In genomic region chr13:49147858-49148226, GRCm38 (mm10) we compare ENCODE assay signal across 9 mouse cellular contexts. TPM values are rescaled to one million over a fixed set of nuclear protein-coding genes. Genes with fewer than 3 reads are reported as not detected.
DNase-seq lines count a peak whose midpoint lies in the region; ATAC-seq and TF ChIP-seq lines count a peak whose summit lies in the region.
"Had no signal": no experiment of that assay in that cellular context is flagged by ENCODE, and none has a peak within 500 bp of the region (broad histone marks: within the 10 kb centered on the region; RNA-seq: fewer than 3 reads in every experiment).

TSS of gene Wnk2 (minus strand) at chr13:49148014.

- H3K27ac ChIP-seq in hindbrain, postnatal 0 days: peak within 1 kb of the TSS; percentile 87
- peak within 1 kb of the TSS; percentile 96 for H3K27ac ChIP-seq in left cerebral cortex, adult 2 months

- H3K4me1 ChIP-seq in hindbrain, postnatal 0 days (ENCODE audit: insufficient read depth, low read length): peaks cover 31% of the 10 kb centered on the region

- no peaks in the 10 kb centered on the region for H3K9me3 ChIP-seq in hindbrain, postnatal 0 days (ENCODE audit: low read length)

- peak within 1 kb of the TSS; percentile 90 for H3K4me2 ChIP-seq in hindbrain, postnatal 0 days (ENCODE audit: low read depth, low read length)

- peak within 1 kb of the TSS; percentile 82 for H3K4me3 ChIP-seq in hindbrain, postnatal 0 days (ENCODE audit: low read length)
- peak within 1 kb of the TSS; percentile 74 for H3K4me3 ChIP-seq in left cerebral cortex, adult 2 months

- peak within 1 kb of the TSS; percentile 87 for H3K9ac ChIP-seq in hindbrain, postnatal 0 days (replicated peaks; ENCODE audit: low read length)

- peak; percentile 65 to 73 for DNase-seq in adrenal gland, adult 18-20 months (ENCODE audit: low spot score in 2 of 2)
- peak; percentile 87 to 92 for DNase-seq in cerebellum, postnatal 36 days
- peak; percentile 65 to 71 for DNase-seq in gastrocnemius, adult 8-10 months (ENCODE audit: low spot score in 2 of 2)
- DNase-seq in hindbrain, postnatal 0 days (ENCODE audit: low spot score): peak; percentile 88
- DNase-seq in left cerebral cortex, adult 2 months (ENCODE audit: extremely low spot score in 1 of 2, low spot score in 2 of 2): peak; percentile 89
- peak; percentile 58 for DNase-seq in lung, postnatal 36 days
- DNase-seq in right cerebral cortex, postnatal 36 days (ENCODE audit: low spot score in 2 of 2): peak; percentile 79 to 83
- peak; percentile 75 for DNase-seq in yolk sac, embryonic 10.5 days (ENCODE audit: low spot score)

- H3K27me3 ChIP-seq in hindbrain, postnatal 0 days (ENCODE audit: insufficient read depth, low read length): no peaks in the 10 kb centered on the region; the same call in 1 of the 2 replicates

- intact Hi-C loops in left cerebral cortex, adult 2 months (cut with DNase I): loop anchor here (2.0 kb wide), 2 partner anchors 25 to 79 kb away; no protein-coding TSS in a partner anchor

- no peaks in the 10 kb centered on the region for H3K36me3 ChIP-seq in hindbrain, postnatal 0 days (ENCODE audit: insufficient read depth, low read length)

- ATAC-seq in hindbrain, postnatal 0 days: peak; percentile 80

- WGBS in hindbrain, postnatal 0 days: 1% methylated on average over 42 of the region's 43 CpGs

- TF ChIP-seq CTCF in hindbrain, postnatal 0 days (IDR thresholded peaks at IDR 0.05; ENCODE audit: low read depth): no peak
- no peak; the same call in 1 of the 2 replicates for TF ChIP-seq CTCF in left cerebral cortex, adult 2 months (IDR thresholded peaks at IDR 0.05)

RNA-seq across cellular contexts. Expression of gene Wnk2, which starts in this region (rescaled TPM):
- 1 to 10 TPM; 2.3 TPM for total RNA-seq in adrenal gland, adult 18-20 months (2021)
- 10 to 100 TPM; 81.6 to 86.2 (median 81.9) TPM for total RNA-seq in gastrocnemius, adult 8-10 months (2022)
- 63.8 and 68.9 TPM in 2 replicates for total RNA-seq in hindbrain, postnatal 0 days (2014; rRNA removed)
- 14.5 and 15.1 TPM in 2 replicates for polyA plus RNA-seq in hindbrain, postnatal 0 days (2015; fragmentation: Nextera tagmentation; extraction: Ambion mirVana)
- total RNA-seq in left cerebral cortex, adult 2 months (2021): 100 to 1,000 TPM; 129 to 145 TPM
- total RNA-seq: hematopoietic stem cell, adult 5-6 weeks had no signal

Comparison
In these comparisons a context has a peak if more than half of its experiments do, and no peak if none do; other contexts are left out.
1. Peak in every context shown above with its lines: DNase-seq, ATAC-seq, H3K4me3 ChIP-seq and H3K27ac ChIP-seq.
2. RNA of gene Wnk2 (total RNA-seq): 129 to 145 TPM in left cerebral cortex, adult 2 months, 81.6 to 86.2 TPM in gastrocnemius, adult 8-10 months and 63.8 to 68.9 TPM in hindbrain, postnatal 0 days; 2.3 TPM in adrenal gland, adult 18-20 months; every median in the first group is over 10 times any median in the second.